Mouse (Mus musculus): ENCODE results near the gene Hs6st3.

DNA sequence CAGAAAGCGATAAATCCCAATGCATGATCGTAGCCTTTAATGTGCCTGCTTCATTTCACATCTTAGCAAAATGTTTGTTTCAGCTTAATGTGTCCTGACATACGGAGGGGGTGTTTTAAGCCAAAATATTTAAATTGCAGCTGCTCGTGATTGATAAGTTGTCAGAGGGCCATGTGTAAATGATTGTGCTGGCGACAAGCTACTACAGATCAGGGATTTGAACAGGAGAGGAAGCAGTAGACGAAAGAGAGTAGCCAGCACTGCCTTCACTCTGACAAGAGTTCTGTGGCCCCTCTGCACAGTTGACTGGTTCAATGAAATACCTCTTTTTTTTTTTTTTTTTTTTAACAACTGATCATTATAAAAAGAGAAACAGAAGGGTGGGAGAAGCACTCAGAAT lies 587.0 kb downstream of the Hs6st3 start:
- TF ChIP-seq EP300 (IDR thresholded peaks at IDR 0.05; ENCODE audit: low read depth), result no peak
- TF ChIP-seq CTCF (IDR thresholded peaks at IDR 0.05; ENCODE audit: low read depth), result no peak

All from liver, embryonic 14.5 days (tissue).